ENCODE assay signal across 17 mouse cellular contexts in genomic region chr6:87502411-87502810, GRCm38 (mm10). TPM values are rescaled to one million over a fixed set of nuclear protein-coding genes. Genes with fewer than 3 reads are reported as not detected.
DNase-seq lines count a peak whose midpoint lies in the region; ATAC-seq and TF ChIP-seq lines count a peak whose summit lies in the region.
"Had no signal": no experiment of that assay in that cellular context is flagged by ENCODE, and none has a peak within 500 bp of the region (broad histone marks: within the 10 kb centered on the region; RNA-seq: fewer than 3 reads in every experiment).

No protein-coding gene starts in this region.

- no peak for DNase-seq in liver, embryonic 11.5 days (ENCODE audit: low spot score)
- DNase-seq in liver, result no peak
- DNase-seq in thymus, postnatal 25 days, result peak; percentile 49
- DNase-seq in midbrain, embryonic 10.5 days (ENCODE audit: low spot score), result no peak
- no peak for DNase-seq in urinary bladder, postnatal 36 days (ENCODE audit: low spot score in 2 of 2)
- DNase-seq: cerebellum, postnatal 14 days; gastrocnemius, postnatal 14 days; kidney, adult 8-10 months; midbrain, embryonic 14.5 days; retina, postnatal 1 day had no signal

- H3K36me3 ChIP-seq in liver, embryonic 11.5 days (ENCODE audit: control insufficient read depth, insufficient read depth, low read length), result no peaks in the 10 kb centered on the region
- no peaks in the 10 kb centered on the region for H3K36me3 ChIP-seq in midbrain, embryonic 10.5 days
- H3K36me3 ChIP-seq: heart, embryonic 12.5 days; hindbrain, embryonic 12.5 days; neural tube, embryonic 12.5 days had no signal

- no peak overlapping the region for H3K9ac ChIP-seq in liver, embryonic 11.5 days (ENCODE audit: low read depth, low read length)
- H3K9ac ChIP-seq: heart, embryonic 12.5 days; hindbrain, embryonic 12.5 days; neural tube, embryonic 12.5 days had no signal

- no peak; the same call in 1 of the 2 replicates for ATAC-seq in liver, embryonic 11.5 days (replicated peaks; ENCODE audit: low FRiP score)
- peak; percentile 26 for ATAC-seq in megakaryocyte, adult 5-6 weeks (ENCODE audit: poor library complexity, severe bottlenecking)
- ATAC-seq in frontal cortex, adult (ENCODE audit: low TSS enrichment), result no peak
- ATAC-seq: forebrain, embryonic 14.5 days had no signal

- TF ChIP-seq POLR2A in bone marrow, adult 2 months (IDR thresholded peaks at IDR 0.05; ENCODE audit: borderline replicate concordance, control insufficient read depth, low read depth, low read length), result no peak

- H3K4me2 ChIP-seq in liver, embryonic 11.5 days, result 0 out of 2 replicates have a peak overlapping the region, but pooled peaks have one; percentile 12
- H3K4me2 ChIP-seq: heart, embryonic 12.5 days; hindbrain, embryonic 12.5 days; neural tube, embryonic 12.5 days had no signal

- peaks cover 8% of the 10 kb centered on the region; the same call in 1 of the 2 replicates for H3K4me1 ChIP-seq in liver, embryonic 11.5 days (replicated peaks; ENCODE audit: control insufficient read depth, insufficient read depth, low read length)
- H3K4me1 ChIP-seq in bone marrow, adult 2 months (ENCODE audit: control insufficient read depth, insufficient read depth, low read length), result peaks cover 23% of the 10 kb centered on the region
- H3K4me1 ChIP-seq in midbrain, embryonic 10.5 days, result peaks cover 11% of the 10 kb centered on the region
- H3K4me1 ChIP-seq: heart, embryonic 12.5 days; hindbrain, embryonic 12.5 days; neural tube, embryonic 12.5 days had no signal

- 0 out of 2 replicates have a peak overlapping the region, but pooled peaks have one; percentile 22 for H3K27ac ChIP-seq in liver, embryonic 11.5 days (ENCODE audit: low read depth, low read length)
- peak overlapping the region; percentile 93 for H3K27ac ChIP-seq in bone marrow, adult 2 months (ENCODE audit: control insufficient read depth, insufficient read depth, low read depth, low read length, poor library complexity)
- no peak overlapping the region for H3K27ac ChIP-seq in midbrain, embryonic 10.5 days (replicated peaks)
- H3K27ac ChIP-seq: hindbrain, embryonic 12.5 days; neural tube, embryonic 12.5 days had no signal

- H3K9me3 ChIP-seq in liver, embryonic 11.5 days (ENCODE audit: control insufficient read depth, low read length), result no peaks in the 10 kb centered on the region
- H3K9me3 ChIP-seq in midbrain, embryonic 10.5 days (replicated peaks), result no peaks in the 10 kb centered on the region
- H3K9me3 ChIP-seq: heart, embryonic 12.5 days; hindbrain, embryonic 12.5 days; neural tube, embryonic 12.5 days had no signal

- no peak overlapping the region for H3K4me3 ChIP-seq in liver, embryonic 11.5 days (ENCODE audit: low read depth, low read length)
- H3K4me3 ChIP-seq in bone marrow, adult 2 months (replicated peaks; ENCODE audit: control insufficient read depth, low read depth, low read length), result no peak overlapping the region
- no peak overlapping the region for H3K4me3 ChIP-seq in midbrain, embryonic 10.5 days
- H3K4me3 ChIP-seq: heart, embryonic 12.5 days; hindbrain, embryonic 12.5 days; neural tube, embryonic 12.5 days had no signal

- H3K27me3 ChIP-seq in liver, embryonic 11.5 days (replicated peaks; ENCODE audit: control insufficient read depth, insufficient read depth, low read length), result no peaks in the 10 kb centered on the region
- H3K27me3 ChIP-seq in midbrain, embryonic 10.5 days (ENCODE audit: low read depth, poor library complexity, severe bottlenecking), result no peaks in the 10 kb centered on the region
- H3K27me3 ChIP-seq: hindbrain, embryonic 12.5 days; neural tube, embryonic 12.5 days had no signal

- WGBS in liver, embryonic 11.5 days, result 41% methylated on average over 6 of the region's 6 CpGs
- 4% methylated on average over 6 of the region's 6 CpGs for WGBS in bone marrow, adult 2 months
- 68% methylated on average over 6 of the region's 6 CpGs for WGBS in midbrain, embryonic 10.5 days

- no peak for TF ChIP-seq CTCF in bone marrow, adult 2 months (IDR thresholded peaks at IDR 0.05; ENCODE audit: control insufficient read depth, insufficient read depth, low read length)

RNA-seq across cellular contexts. Expression of gene Arhgap25, which starts 30.6 kb away (rescaled TPM):
- 6.9 and 7.9 TPM in 2 replicates for polyA plus RNA-seq in liver, embryonic 11.5 days (2014; fragmentation: Nextera tagmentation; extraction: Ambion mirVana)
- 9.9 and 24.4 TPM in 2 replicates for polyA plus RNA-seq in bone marrow, adult 2 months (2011; ENCODE audit: insufficient read depth, insufficient read length, low replicate concordance, missing spikeins)
- 27.9 and 35.5 TPM in 2 replicates for total RNA-seq in megakaryocyte, adult 5-6 weeks (2015)
- 74.4 TPM in 2 replicates for total RNA-seq in megakaryocyte, adult 5-6 weeks (2017)
- polyA plus RNA-seq in midbrain, embryonic 10.5 days (2016; fragmentation: Nextera tagmentation; extraction: Ambion mirVana), result 2.2 and 2.6 TPM in 2 replicates
